Mouse (Mus musculus) kidney, embryonic 16.5 days (tissue): ENCODE measurements around the gene Plekhm2. TPM values are rescaled to one million over a fixed set of nuclear protein-coding genes. Genes with fewer than 3 reads are reported as not detected.

Experiments
- ATAC-seq: fragments of 200-750 bp; cut with Nextera tagmentation; 2 replicates; pipeline ENCODE4 v1.8.0; 2017; ENCODE audit warnings: moderate TSS enrichment; ENCODE audit not compliant: low FRiP score, low TSS enrichment
- H3K27ac ChIP-seq: fragments of 300-500 bp; sonication (generic); 2 replicates; pipeline ENCODE4 v1.5.1; 2014; ENCODE audit warnings: low read length
- H3K27me3 ChIP-seq: fragments of 300-500 bp; sonication (generic); 2 replicates; pipeline ENCODE4 v1.6.1; 2014; ENCODE audit warnings: low read length, control low read depth, mixed read lengths; ENCODE audit not compliant: insufficient read depth
- H3K36me3 ChIP-seq: fragments of 300-500 bp; sonication (generic); 2 replicates; pipeline ENCODE4 v1.6.1; 2014; ENCODE audit warnings: low read length, control low read depth, mixed read lengths; ENCODE audit not compliant: insufficient read depth
- H3K4me1 ChIP-seq: fragments of 300-500 bp; sonication (generic); 2 replicates; pipeline ENCODE4 v1.6.1; 2014; ENCODE audit warnings: low read length, control low read depth, mixed read lengths; ENCODE audit not compliant: insufficient read depth
- H3K4me2 ChIP-seq: fragments of 300-500 bp; sonication (generic); replicated peaks from 2 replicates; pipeline ENCODE4 v1.6.1; 2014; ENCODE audit warnings: low read depth, low read length
- H3K4me3 ChIP-seq: fragments of 300-500 bp; sonication (generic); 2 replicates; pipeline ENCODE4 v1.5.1; 2014; ENCODE audit warnings: mild to moderate bottlenecking, low read length
- H3K9ac ChIP-seq: fragments of 300-500 bp; sonication (generic); replicated peaks from 2 replicates; pipeline ENCODE4 v1.6.1; 2014; ENCODE audit warnings: low read length
- H3K9me3 ChIP-seq: fragments of 300-500 bp; sonication (generic); 2 replicates; pipeline ENCODE4 v1.6.1; 2016; ENCODE audit warnings: low read length, control low read depth
- WGBS: fragments of 180-500 bp; shearing (Covaris S2); extraction: QIAGEN DNeasy Blood & Tissue Kit; methylation state at CpG from one replicate; pipeline ENCODE4 v1.1.7; 2014; 5-methylcytosine and 5-hydroxymethylcytosine counted together
- polyA plus RNA-seq: library from polyadenylated mRNA; unstranded; fragments of >200 nt; fragmentation: Nextera tagmentation; extraction: Ambion mirVana; gene quantifications from 2 replicates; pipeline ENCODE4 v1.2.1, GENCODE M21; 2015

Gene Plekhm2
- polyA plus RNA-seq, 1 experiment from 2014 or later: 6.4 TPM

GRCm38 (mm10) chr4:141583919-141584318 is 80.8 kb downstream of the Plekhm2 start:
- Histone ChIP-seq H3K4me2 (no peak overlapping the region), H3K36me3 (peaks cover 36% of the 10 kb centered on the region), H3K9ac (no peak overlapping the region), H3K4me1 (no peaks in the 10 kb centered on the region), H3K27ac (no peak overlapping the region), H3K9me3 (no peaks in the 10 kb centered on the region), H3K4me3 (no peak overlapping the region), H3K27me3 (no peaks in the 10 kb centered on the region)
- 85% methylated on average over 8 of the region's 8 CpGs for WGBS
- ATAC-seq: no peak

GRCm38 (mm10) chr4:141581051-141581450 is 83.6 kb downstream of the Plekhm2 start:
- 85% methylated on average over 13 of the region's 13 CpGs for WGBS
- Histone ChIP-seq H3K4me2 (no peak overlapping the region), H3K4me3 (no peak overlapping the region), H3K27me3 (no peaks in the 10 kb centered on the region), H3K27ac (no peak overlapping the region), H3K36me3 (peaks cover 51% of the 10 kb centered on the region), H3K9ac (no peak overlapping the region), H3K4me1 (no peaks in the 10 kb centered on the region), H3K9me3 (peaks cover 4% of the 10 kb centered on the region; the same call in 1 of the 2 replicates)
- no peak for ATAC-seq

- 68% methylated on average over 3 of the region's 3 CpGs for WGBS
- no peak for ATAC-seq
- no peaks in the 10 kb centered on the region for H3K27me3 ChIP-seq
- no peak overlapping the region for H3K4me3 ChIP-seq
- peaks cover 4% of the 10 kb centered on the region; the same call in 1 of the 2 replicates for H3K9me3 ChIP-seq
- no peak overlapping the region for H3K27ac ChIP-seq
- no peak overlapping the region for H3K4me2 ChIP-seq
- H3K36me3 ChIP-seq: peaks cover 38% of the 10 kb centered on the region
- no peak overlapping the region for H3K9ac ChIP-seq
- peaks cover 6% of the 10 kb centered on the region for H3K4me1 ChIP-seq
Observed at GRCm38 (mm10) chr4:141578833-141579232, 85.9 kb downstream of the Plekhm2 start.

GRCm38 (mm10) chr4:141576877-141577276 is 87.8 kb downstream of the Plekhm2 start:
- 97% methylated on average over 7 of the region's 7 CpGs for WGBS
- H3K4me3 ChIP-seq: no peak overlapping the region
- H3K36me3 ChIP-seq: peaks cover 31% of the 10 kb centered on the region
- H3K27ac ChIP-seq: no peak overlapping the region
- H3K4me1 ChIP-seq: peaks cover 13% of the 10 kb centered on the region
- no peak overlapping the region for H3K4me2 ChIP-seq
- no peaks in the 10 kb centered on the region for H3K27me3 ChIP-seq
- H3K9me3 ChIP-seq: peaks cover 4% of the 10 kb centered on the region; the same call in 1 of the 2 replicates
- H3K9ac ChIP-seq: no peak overlapping the region
- no peak for ATAC-seq

GRCm38 (mm10) chr4:141576404-141576803 is 88.3 kb downstream of the Plekhm2 start:
- 78% methylated on average over 11 of the region's 11 CpGs for WGBS
- H3K4me2 ChIP-seq: no peak overlapping the region
- H3K36me3 ChIP-seq: peaks cover 30% of the 10 kb centered on the region
- H3K4me3 ChIP-seq: no peak overlapping the region
- no peaks in the 10 kb centered on the region for H3K27me3 ChIP-seq
- H3K9me3 ChIP-seq: peaks cover 4% of the 10 kb centered on the region; the same call in 1 of the 2 replicates
- ATAC-seq: no peak
- H3K9ac ChIP-seq: no peak overlapping the region
- H3K4me1 ChIP-seq: peaks cover 13% of the 10 kb centered on the region
- no peak overlapping the region for H3K27ac ChIP-seq

Other genes starting within 250 kb of the Plekhm2 start
- 34.2 and 48.4 TPM in 2 replicates for gene Clcnkb, start 248.9 kb downstream of the Plekhm2 start, polyA plus RNA-seq
- gene Hspb7, start 244.1 kb downstream of the Plekhm2 start, polyA plus RNA-seq: 0.58 and 0.80 TPM in 2 replicates
- gene Srarp, start 228.8 kb downstream of the Plekhm2 start, polyA plus RNA-seq: not detected in 2 replicates
- gene Zbtb17, start 220.2 kb downstream of the Plekhm2 start, polyA plus RNA-seq: 41.7 and 43.1 TPM in 2 replicates
- 9.3 and 10.5 TPM in 2 replicates for gene Spen, start 126.3 kb downstream of the Plekhm2 start, polyA plus RNA-seq
- 76.4 and 85.2 TPM in 2 replicates for gene Fblim1, start 58.8 kb downstream of the Plekhm2 start, polyA plus RNA-seq
- gene Tmem82, start 46.3 kb downstream of the Plekhm2 start, polyA plus RNA-seq: 4.3 and 5.4 TPM in 2 replicates
- 0.54 and 0.69 TPM in 2 replicates for gene Slc25a34, start 41.1 kb downstream of the Plekhm2 start, polyA plus RNA-seq
- gene Rsc1a1, start 20.7 kb upstream of the Plekhm2 start, polyA plus RNA-seq: 0.62 TPM in 1 of 2 replicates, not detected in the other
- 19.1 and 20.9 TPM in 2 replicates for gene Ddi2, start 58.5 kb upstream of the Plekhm2 start, polyA plus RNA-seq
- gene Agmat, start 81.8 kb upstream of the Plekhm2 start, polyA plus RNA-seq: 1.7 and 2.0 TPM in 2 replicates
- gene Dnajc16, start 126.0 kb upstream of the Plekhm2 start, polyA plus RNA-seq: 5.4 and 5.8 TPM in 2 replicates
- gene Casp9, start 128.7 kb upstream of the Plekhm2 start, polyA plus RNA-seq: 30.2 and 31.8 TPM in 2 replicates
- 0.17 TPM in 1 of 2 replicates, not detected in the other for gene Cela2a, start 161.3 kb upstream of the Plekhm2 start, polyA plus RNA-seq
- not detected in 2 replicates for gene Ctrc, start 181.5 kb upstream of the Plekhm2 start, polyA plus RNA-seq
- 58.5 and 62.4 TPM in 2 replicates for gene Efhd2, start 210.0 kb upstream of the Plekhm2 start, polyA plus RNA-seq